Mouse (Mus musculus) cerebellum, postnatal 14 days (tissue): Measurements from ENCODE around the gene Gyg.
"Not testable (repeated sequence)": the region's sequence is repeated elsewhere in the genome, so short reads cannot be mapped to it uniquely, and the experiment has no call there.

ENCODE experiments used
- DNase-seq, 2 experiments: peaks; one replicate each; pipeline ENCODE4 v3.0.0; 2021; ENCODE audit warnings: mixed read lengths in 2 of 2

Gyg gene

DNA sequence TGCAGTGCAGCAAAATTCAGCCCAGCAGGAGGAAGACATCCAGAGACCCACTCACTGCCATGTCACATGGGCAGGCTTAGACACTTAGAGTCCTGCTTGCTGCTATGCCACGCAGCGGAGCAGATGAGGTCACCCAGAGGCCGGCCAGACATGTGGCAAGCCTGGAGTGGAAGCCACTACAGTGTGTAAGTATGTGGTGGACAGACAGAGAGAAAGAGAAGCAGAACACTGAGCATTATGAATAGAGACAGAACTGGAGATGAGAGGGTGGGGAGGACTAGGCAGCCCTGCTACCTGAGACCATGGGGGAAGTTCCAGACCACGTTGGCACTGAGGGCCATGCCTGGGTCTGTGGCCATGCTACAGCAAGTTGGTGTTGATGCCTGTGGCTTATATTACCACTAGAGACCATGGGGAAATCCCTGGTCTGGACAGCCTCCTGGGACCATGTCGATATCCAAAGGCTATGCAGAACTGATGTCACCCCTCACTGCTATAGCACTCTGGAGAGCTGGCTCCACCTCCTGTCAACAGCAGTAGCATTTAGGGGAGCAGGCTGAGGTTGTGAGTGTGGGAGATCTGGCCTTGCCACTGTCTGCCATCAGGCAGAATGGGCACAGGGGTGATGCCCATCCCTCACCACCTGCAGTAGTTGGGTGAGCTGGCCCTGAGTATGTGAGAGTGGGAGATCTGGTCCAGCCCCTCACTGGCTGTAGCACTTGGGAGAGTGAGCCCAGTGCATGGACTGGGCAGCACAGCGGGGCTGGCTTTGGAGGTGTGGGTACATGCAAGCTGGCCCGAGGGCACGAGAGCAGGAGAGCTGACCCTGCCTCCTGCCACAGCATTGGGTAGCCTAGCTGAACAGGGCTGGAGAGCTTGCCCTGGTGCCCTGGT lies 24.4 kb downstream of the Gyg start:
- no peak for DNase-seq

DNA sequence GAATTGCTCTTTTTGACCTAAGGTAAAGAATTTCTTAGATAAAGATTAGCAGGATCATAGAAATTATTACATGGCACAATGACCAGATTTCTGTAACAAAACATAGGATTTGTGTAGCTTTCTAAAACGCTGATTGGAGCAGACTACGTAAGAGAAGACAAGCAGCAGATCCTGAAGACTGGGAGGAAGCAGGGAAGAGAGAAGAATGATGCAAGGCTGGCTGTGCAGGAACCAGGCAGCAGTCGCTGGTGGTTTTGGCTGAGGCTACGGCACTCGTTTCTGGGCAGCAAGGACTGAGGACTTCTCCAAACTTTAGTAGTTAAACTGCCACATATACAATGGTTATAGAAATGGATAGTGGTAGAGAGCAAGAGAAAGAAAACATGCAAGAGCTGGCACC lies 25.6 kb downstream of the Gyg start:
- DNase-seq = no peak

DNA sequence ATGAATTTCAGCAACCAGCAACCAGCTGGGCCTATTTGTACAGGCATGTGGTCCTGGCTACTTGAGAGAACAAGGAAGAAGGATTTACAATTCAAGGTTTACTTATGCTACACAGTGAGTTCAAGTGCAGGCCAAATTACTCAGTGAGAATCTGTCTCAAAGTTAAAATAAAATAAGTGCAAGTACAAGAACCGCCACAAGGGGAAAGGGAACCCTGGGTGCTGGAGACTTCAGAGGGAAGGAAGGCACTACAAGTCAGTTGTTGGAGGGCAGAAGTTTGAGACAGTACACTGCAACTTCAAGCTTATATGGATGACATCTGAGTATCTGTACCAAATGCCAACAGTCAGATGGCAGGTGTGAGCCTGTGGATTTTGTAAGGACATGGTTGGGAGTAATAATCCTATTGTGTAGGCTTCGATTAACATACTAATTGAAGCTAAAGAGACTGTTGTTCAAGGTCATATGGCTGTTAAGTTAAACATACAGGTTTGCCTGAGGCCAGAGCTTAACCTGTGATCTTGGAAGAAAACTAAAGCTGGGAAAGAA lies 28.0 kb downstream of the Gyg start:
- DNase-seq = no peak

DNA sequence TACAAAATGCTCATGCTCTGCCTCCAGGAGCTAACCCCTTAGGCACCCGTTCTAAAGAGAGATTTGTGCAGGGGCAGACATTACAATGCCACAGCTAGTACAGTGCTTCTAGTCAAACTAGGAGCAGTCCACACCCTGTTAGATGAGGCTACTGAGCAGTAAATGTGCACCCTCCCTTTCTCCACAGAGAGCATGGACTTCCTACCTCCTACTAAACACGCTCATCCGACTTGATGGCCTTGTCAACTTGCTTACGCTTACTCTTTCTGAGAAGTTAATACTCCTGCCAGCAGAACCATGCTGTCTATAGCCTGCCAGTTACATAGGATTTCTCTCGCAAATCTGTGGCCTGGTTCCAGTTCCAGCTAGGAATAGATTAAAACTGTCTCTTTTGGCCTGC lies 29.5 kb downstream of the Gyg start:
- DNase-seq = no peak

DNA sequence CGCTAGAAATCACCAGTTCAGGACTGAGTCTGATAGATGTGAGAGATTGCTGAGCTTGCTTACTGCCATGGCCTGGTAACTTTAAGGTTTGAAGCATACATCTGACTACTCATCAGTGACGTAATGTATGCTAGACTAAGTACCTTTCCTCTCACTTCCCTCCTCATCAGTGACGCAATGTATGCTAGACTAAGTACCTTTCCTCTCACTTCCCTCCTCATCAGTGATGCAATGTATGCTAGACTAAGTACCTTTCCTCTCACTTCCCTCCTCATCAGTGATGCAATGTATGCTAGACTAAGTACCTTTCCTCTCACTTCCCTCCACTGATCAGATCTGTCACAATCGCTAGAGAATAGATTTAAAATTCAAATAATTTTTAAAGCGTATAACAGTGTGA lies 33.5 kb downstream of the Gyg start:
- DNase-seq = not testable (repeated sequence)

DNA sequence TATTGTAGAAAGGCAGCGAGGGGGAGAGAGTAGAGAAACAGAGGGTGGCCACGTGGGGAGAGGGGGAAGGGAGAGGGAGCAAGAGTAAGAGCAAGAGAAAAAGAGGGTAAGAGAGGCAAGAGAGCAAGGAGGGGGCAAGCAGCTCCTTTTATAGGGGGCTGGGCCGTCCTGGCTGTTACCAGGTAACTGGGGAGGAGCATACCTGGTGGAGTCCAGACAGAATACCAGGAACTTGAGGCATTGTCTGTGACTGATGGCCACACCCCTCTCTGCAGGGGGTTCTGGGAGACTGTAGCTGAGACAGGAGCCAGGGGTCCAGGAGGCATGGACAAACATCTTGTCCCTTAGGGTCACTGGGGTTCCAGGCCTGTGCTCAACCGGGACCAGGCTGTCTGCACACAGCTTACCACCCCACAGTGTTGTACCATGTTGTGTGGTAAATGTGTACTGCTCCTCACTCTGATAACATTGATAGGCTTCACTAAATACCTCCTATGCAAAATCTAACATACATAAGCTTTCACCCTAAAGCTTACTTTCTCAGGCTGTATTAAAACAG lies 35.4 kb downstream of the Gyg start:
- no peak for DNase-seq

DNA sequence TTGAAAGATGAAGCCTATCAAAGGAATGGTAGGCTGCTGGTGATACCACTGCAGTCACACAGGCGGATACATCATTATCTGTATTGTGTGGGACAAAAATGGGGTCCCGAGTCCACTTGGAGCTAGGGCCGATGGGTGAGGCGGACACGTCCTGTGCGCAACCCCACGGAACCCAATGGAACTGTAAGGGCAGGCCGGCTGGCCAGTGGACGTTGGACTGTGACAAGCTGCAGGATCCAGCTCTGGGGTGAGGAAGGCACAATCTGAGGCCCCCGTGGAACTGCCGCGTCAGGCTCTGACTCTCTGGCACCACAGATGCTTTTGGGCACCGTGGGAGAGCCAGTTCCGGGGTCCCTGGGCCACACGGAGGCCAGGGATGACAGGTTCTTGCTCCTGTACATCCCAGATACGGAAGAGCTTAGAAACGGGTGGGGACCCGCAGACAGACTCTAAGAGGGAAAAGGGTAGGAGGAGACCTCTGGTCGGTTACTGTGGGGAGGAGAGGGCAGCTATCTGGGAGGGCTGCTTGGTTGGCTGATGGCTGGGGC lies 36.0 kb downstream of the Gyg start:
- DNase-seq = no peak

DNA sequence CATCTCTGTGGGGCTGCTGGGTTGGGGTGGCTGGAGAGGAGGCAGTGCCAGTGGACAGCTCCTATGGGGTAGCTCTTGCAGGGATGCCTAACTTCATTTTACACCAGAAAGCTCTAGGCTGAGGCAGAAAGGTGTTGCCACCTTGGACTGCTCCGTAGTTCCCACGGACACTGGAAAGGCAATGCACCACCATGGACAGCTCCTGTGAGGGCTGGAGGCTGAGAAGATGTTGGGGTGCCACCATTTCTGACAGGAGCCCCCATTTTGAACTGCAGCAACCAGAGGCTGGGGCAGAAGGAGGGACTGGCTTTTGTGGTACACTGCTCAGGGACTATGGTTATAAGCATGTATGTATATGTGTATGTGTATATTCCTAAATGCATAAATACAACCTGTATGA lies 43.2 kb downstream of the Gyg start:
- DNase-seq = no peak

DNA sequence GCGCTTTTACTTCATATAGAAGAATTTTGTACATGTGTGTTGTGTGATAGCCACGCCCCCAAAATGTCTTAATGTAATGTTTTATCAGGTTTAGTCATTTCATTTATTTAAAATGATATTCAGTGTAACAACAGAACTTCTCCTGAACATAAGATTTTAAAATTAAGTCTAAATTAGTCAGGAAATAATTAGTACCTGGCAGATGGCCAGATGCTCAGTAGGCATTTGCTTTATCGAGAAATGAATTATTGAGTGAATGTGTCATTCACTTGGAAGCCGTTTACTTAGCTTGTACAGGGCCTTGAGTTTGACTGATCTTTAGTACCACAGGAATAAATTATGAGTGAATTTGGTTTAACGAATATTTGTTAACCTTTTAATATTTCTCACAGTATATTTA lies 46.2 kb downstream of the Gyg start:
- DNase-seq = no peak

DNA sequence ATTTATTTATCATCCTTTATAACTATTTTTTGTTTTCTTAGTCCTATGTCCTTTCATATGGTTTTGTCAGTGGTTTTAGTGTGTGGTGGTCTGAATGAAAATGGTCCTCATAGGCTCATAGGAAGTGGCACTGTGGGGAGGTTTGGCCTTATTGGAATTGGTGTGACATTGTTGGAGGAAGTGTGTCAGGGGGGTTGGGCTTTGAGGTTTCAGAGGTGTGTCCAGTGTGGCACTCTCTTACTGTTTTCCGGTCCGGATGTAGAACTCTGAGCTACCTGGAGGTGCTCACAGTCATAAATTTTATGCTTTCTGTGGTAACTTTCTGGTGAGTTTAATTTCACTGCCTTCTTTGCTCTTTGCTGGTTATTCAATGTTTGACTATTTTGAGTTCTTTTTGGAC lies 50.3 kb downstream of the Gyg start:
- no peak for DNase-seq

DNA sequence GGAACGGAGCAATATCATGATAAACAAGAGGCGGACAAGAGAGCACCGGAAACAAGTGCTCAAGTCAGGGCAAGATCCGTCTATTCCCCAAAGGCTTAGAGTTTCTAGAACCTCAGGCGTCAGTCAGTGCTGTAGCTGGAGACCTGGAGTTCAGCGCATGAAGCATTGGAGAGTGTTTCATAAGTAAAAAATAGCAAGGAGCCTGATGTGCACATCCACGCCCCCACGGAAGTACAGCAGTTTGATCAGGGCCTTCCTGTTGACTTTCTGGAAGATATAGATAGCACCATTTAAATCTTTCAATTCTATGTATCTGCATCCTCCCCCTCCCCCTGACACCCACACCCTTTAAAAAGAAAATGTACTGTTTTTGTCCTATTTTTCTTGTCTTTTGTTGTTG lies 50.8 kb downstream of the Gyg start:
- no peak for DNase-seq

DNA sequence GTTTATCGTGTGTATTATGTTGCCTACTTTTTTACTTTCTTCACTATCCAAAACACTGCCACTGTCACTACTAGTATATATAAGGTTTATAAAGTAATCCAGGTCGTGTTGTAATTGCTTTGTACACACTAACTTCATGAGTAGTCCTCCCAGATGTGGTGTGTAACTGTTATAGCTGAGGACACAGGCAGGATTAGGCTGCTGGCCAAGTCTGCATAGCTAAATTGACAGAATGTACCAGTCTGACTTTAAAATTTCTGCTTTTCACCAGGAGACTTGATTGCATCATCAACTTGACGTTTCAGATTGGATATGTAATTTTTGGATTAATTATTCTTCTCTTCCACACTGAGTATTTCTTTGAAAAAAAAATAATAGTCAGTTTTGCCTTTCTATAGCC lies 51.3 kb downstream of the Gyg start:
- no peak for DNase-seq

DNA sequence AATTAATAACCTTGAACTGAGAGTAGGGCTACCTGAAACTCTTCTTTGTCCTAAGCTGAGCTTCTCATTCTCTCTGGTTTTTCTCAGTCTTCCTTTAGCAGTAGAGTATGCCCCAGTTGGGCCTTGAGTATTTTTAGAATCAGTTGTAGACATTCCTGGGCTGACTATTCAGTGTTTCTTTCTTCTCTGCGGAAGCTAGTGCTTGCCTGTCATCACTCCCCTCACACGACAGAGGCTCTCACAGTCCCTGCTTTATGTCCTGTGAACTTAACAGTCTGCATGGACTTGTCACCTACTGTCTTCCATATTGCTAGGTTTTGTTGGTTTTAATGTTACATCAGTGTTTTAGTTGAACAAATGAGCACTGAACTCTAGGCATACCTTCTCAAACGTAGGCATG lies 73.0 kb downstream of the Gyg start:
- no peak for DNase-seq

DNA sequence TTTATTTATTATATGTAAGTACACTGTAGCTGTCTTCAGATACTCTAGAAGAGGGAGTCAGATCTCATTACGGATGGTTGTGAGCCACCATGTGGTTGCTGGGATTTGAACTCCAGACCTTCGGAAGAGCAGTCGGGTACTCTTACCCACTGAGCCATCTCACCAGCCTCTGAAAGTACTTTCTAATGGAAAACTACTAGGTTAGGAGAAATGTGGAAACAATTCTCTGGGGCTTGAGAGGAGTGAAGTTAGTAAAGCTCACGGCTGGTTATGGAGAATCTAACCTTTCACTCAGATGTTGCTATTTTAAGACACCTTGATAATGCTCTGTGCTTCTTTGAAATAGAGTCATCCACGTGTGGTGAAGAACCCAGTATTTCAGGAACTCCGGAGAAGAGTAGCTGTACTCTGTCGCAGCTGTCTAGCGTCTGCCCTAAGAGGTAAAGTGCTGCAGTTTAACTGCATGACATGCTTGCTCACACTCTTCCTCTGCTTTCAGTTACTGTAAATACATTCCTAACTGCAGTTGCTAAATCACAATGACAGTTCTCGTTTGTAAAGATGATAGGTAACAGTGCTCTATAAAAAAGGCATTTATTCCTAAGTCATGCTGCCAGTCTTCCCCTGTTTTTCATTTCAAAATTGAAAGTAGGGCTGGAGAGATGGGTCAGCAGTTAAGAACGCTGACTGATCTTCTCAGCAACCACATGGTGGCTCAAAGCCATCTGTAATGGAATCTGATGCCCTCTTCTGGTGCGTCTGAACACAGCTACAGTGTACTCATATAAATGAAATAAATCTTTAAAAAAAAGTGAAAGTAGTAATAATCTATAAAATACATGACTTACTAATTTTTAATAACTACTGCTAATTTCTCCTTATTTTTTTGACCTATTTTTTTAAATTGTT lies 78.7 kb downstream of the Gyg start:
- DNase-seq = peak; percentile 12 to 23
